Mouse (Mus musculus) olfactory bulb, adult 2 months (tissue): ENCODE measurements at regions not wholly inside any gene's neighbourhood (a gene's known extent, or its start where the extent isn't known, plus 50 kb on each side); places are given as distances from the start of the nearest gene placed in this dataset.

Source experiments
- CTCF ChIP-seq: fragments of 200-500 bp; IDR thresholded peaks from 2 replicates; pipeline ENCODE4 v1.5.1; 2012; ENCODE audit warnings: low read depth, mild to moderate bottlenecking, low read length, moderate library complexity; ENCODE audit not compliant: insufficient read depth
- POLR2A ChIP-seq: fragments of 200-500 bp; IDR thresholded peaks from 2 replicates; pipeline ENCODE4 v1.6.1; 2012; ENCODE audit warnings: mild to moderate bottlenecking, low read depth, low read length, moderate library complexity; ENCODE audit not compliant: insufficient read depth

DNA sequence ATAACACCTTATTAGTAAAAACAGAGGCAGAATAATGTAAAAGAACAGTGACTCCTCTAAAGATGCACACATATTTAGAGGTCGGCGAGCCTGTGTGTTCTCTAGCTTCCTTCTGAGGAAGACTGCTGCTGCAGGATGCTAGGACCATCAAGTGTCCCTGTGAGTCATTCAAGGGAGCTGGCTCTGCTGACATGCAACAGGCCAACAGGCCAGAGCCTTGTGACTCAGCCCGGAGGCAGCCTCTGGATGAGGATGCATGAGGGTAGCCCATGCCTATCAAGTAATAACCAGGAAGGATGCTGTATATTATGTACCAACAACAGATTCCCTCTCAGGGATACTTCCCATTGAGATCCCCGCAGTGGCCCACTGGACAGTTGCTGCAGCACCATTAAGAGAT lies 199.5 kb upstream of the Rasgrp1 start:
- TF ChIP-seq CTCF (no peak), POLR2A (no peak)
